Mouse (Mus musculus): ENCODE measurements around the gene Eif3g. TPM values are rescaled to one million over a fixed set of nuclear protein-coding genes. Genes with fewer than 3 reads are reported as not detected.

Gene Eif3g
- total RNA-seq, 2 experiments from 2014 or later, result 97.0 to 102 TPM

- intact Hi-C loops (cut with DNase I), result loop anchor here (5.0 kb wide), 1 partner anchor 177 kb away; the partner anchor contains the start of genes Fdx1l and Gm49373
- no peak for DNase-seq
- Histone ChIP-seq H3K4me3 (no peak overlapping the region), H3K27ac (no peak overlapping the region)
- no peak for TF ChIP-seq CTCF (IDR thresholded peaks at IDR 0.05)
These were observed 3.0 kb downstream of the Eif3g start for GRCm38 (mm10) chr9:20895382-20895781.

GRCm38 (mm10) chr9:20894629-20895028, 3.8 kb downstream of the Eif3g start:
- no peak overlapping the region for H3K27ac ChIP-seq
- intact Hi-C loops (cut with DNase I), result loop anchor here (5.0 kb wide), 1 partner anchor 178 kb away; the partner anchor contains the start of genes Fdx1l and Gm49373
- no peak for DNase-seq
- no peak for TF ChIP-seq CTCF (IDR thresholded peaks at IDR 0.05)
- H3K4me3 ChIP-seq, result no peak overlapping the region

- intact Hi-C loops (cut with DNase I), result no loop called here
- TF ChIP-seq CTCF (IDR thresholded peaks at IDR 0.05), result no peak
- Histone ChIP-seq H3K4me3 (no peak overlapping the region), H3K27ac (no peak overlapping the region)
- DNase-seq, result no peak
These were observed 4.7 kb downstream of the Eif3g start for GRCm38 (mm10) chr9:20893590-20894343.

GRCm38 (mm10) chr9:20893069-20893468, 5.4 kb downstream of the Eif3g start:
- Histone ChIP-seq H3K4me3 (no peak overlapping the region), H3K27ac (no peak overlapping the region)
- DNase-seq, result no peak
- no peak for TF ChIP-seq CTCF (IDR thresholded peaks at IDR 0.05)
- intact Hi-C loops (cut with DNase I), result no loop called here

- H3K4me3 ChIP-seq, result no peak overlapping the region
- no peak for TF ChIP-seq CTCF (IDR thresholded peaks at IDR 0.05)
- intact Hi-C loops (cut with DNase I), result no loop called here
- DNase-seq, result no peak
- H3K27ac ChIP-seq, result no peak overlapping the region
These were observed 6.2 kb downstream of the Eif3g start for GRCm38 (mm10) chr9:20892104-20892653.

- DNase-seq, result no peak
- no peak overlapping the region for H3K4me3 ChIP-seq
- intact Hi-C loops (cut with DNase I), result no loop called here
- no peak for TF ChIP-seq CTCF (IDR thresholded peaks at IDR 0.05)
- H3K27ac ChIP-seq, result no peak overlapping the region
These were observed 6.9 kb downstream of the Eif3g start for GRCm38 (mm10) chr9:20891339-20892103.

GRCm38 (mm10) chr9:20890411-20890810, 8.0 kb downstream of the Eif3g start:
- H3K27ac ChIP-seq, result no peak overlapping the region
- no peak overlapping the region for H3K4me3 ChIP-seq
- DNase-seq, result no peak
- intact Hi-C loops (cut with DNase I), result no loop called here
- no peak for TF ChIP-seq CTCF (IDR thresholded peaks at IDR 0.05)

- TF ChIP-seq CTCF (IDR thresholded peaks at IDR 0.05), result no peak
- Histone ChIP-seq H3K4me3 (peak overlapping the region; percentile 40), H3K27ac (no peak overlapping the region)
These were observed 9.0 kb downstream of the Eif3g start for GRCm38 (mm10) chr9:20889185-20890141.

GRCm38 (mm10) chr9:20888386-20888765, 10.0 kb downstream of the Eif3g start:
- DNase-seq, result no peak
- Histone ChIP-seq H3K27ac (peak overlapping the region; percentile 99), H3K4me3 (peak overlapping the region; percentile 93)
- no peak for TF ChIP-seq CTCF (IDR thresholded peaks at IDR 0.05)
- intact Hi-C loops (cut with DNase I), result loop anchor here (5.0 kb wide), 1 partner anchor 114 kb away; the partner anchor contains the start of gene Mrpl4

More at GRCm38 (mm10) chr9:20889185-20890141, 9.0 kb downstream of the Eif3g start:
- intact Hi-C loops (cut with DNase I), result loop anchor here (5.0 kb wide), 1 partner anchor 113 kb away; the partner anchor contains the start of gene Mrpl4
- DNase-seq, result no peak

GRCm38 (mm10) chr9:20887704-20888385, 10.6 kb downstream of the Eif3g start, which contains the start of gene Ppan:
Ppan (plus strand) TSS chr9:20888175.
- intact Hi-C loops (cut with DNase I), result loop anchor here (5.0 kb wide), 1 partner anchor 114 kb away; the partner anchor contains the start of gene Mrpl4
- Histone ChIP-seq H3K27ac (peak within 1 kb of the TSS; percentile 99), H3K4me3 (peak within 1 kb of the TSS; percentile 93)
- DNase-seq, result peak; percentile 97
- TF ChIP-seq CTCF (IDR thresholded peaks at IDR 0.05), result peak; percentile 8; the same call in 1 of the 2 replicates

- peak overlapping the region; percentile 99 for H3K27ac ChIP-seq
- intact Hi-C loops (cut with DNase I), result loop anchor here (5.0 kb wide), 1 partner anchor 115 kb away; the partner anchor contains the start of gene Mrpl4
- no peak for DNase-seq
- peak overlapping the region; percentile 93 for H3K4me3 ChIP-seq
- TF ChIP-seq CTCF (IDR thresholded peaks at IDR 0.05), result no peak
These were observed 11.2 kb downstream of the Eif3g start for GRCm38 (mm10) chr9:20887191-20887590.
